Mouse (Mus musculus) intestine, embryonic 15.5 days (tissue): Measurements from ENCODE around the gene 2200002D01Rik. TPM values are rescaled to one million over a fixed set of nuclear protein-coding genes. Genes with fewer than 3 reads are reported as not detected.
"Not testable (repeated sequence)": the region's sequence is repeated elsewhere in the genome, so short reads cannot be mapped to it uniquely, and the experiment has no call there.

Experiments used
- ATAC-seq: fragments of 200-750 bp; cut with Nextera tagmentation; 2 replicates; pipeline ENCODE4 v1.8.0; 2017; ENCODE audit warnings: moderate TSS enrichment, moderate library complexity
- H3K27ac ChIP-seq: fragments of 300-500 bp; sonication (generic); 2 replicates; pipeline ENCODE4 v1.5.1; 2015; ENCODE audit warnings: mild to moderate bottlenecking, inconsistent platforms
- H3K27me3 ChIP-seq: fragments of 300-500 bp; sonication (generic); replicated peaks from 2 replicates; pipeline ENCODE4 v1.6.1; 2015; ENCODE audit warnings: inconsistent platforms
- H3K36me3 ChIP-seq: fragments of 300-500 bp; sonication (generic); 2 replicates; pipeline ENCODE4 v1.6.1; 2015; ENCODE audit warnings: inconsistent platforms
- H3K4me1 ChIP-seq: fragments of 300-500 bp; sonication (generic); replicated peaks from 2 replicates; pipeline ENCODE4 v1.6.1; 2015; ENCODE audit warnings: inconsistent platforms
- H3K4me2 ChIP-seq: fragments of 300-500 bp; sonication (generic); replicated peaks from 2 replicates; pipeline ENCODE4 v1.6.1; 2015; ENCODE audit warnings: mild to moderate bottlenecking, inconsistent platforms
- H3K4me3 ChIP-seq: fragments of 300-500 bp; sonication (generic); replicated peaks from 2 replicates; pipeline ENCODE4 v1.5.1; 2015; ENCODE audit warnings: inconsistent platforms
- H3K9ac ChIP-seq: fragments of 300-500 bp; sonication (generic); 2 replicates; pipeline ENCODE4 v1.6.1; 2015; ENCODE audit warnings: inconsistent platforms
- H3K9me3 ChIP-seq: fragments of 300-500 bp; sonication (generic); 2 replicates; pipeline ENCODE4 v1.6.1; 2016; ENCODE audit warnings: inconsistent platforms
- WGBS: fragments of 180-500 bp; shearing (Covaris S2); methylation state at CpG from one replicate; pipeline ENCODE4 v1.1.7; 2015; 5-methylcytosine and 5-hydroxymethylcytosine counted together
- polyA plus RNA-seq: library from polyadenylated mRNA; unstranded; fragments of >200 nt; fragmentation: Nextera tagmentation; extraction: Ambion mirVana; gene quantifications from 2 replicates; pipeline ENCODE4 v1.2.1, GENCODE M21; 2015

The 2200002D01Rik gene
- polyA plus RNA-seq, 1 experiment from 2014 or later = 178 TPM

DNA sequence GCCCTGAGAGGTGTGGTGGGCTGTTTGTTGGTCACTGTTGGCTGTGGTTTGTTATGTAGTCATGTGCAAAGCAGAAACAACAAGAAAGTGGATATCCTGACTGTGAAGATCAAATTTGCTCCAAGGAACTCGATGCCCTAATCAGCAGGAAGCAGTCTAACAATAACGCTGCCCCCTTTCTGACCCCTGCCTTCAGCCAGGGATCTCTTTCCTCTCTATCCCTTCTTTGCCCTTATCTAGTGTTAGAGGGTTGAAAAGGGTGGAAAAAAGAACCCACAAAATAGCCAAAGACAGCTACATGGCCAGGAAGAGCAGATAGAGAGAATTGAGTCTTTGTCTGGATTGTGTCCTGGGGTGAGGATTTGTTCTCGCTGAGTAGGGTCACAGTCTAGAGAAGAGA, 17.7 kb downstream of the 2200002D01Rik start:
- Histone ChIP-seq H3K27ac (no peak overlapping the region), H3K27me3 (peaks cover 4% of the 10 kb centered on the region), H3K9me3 (no peaks in the 10 kb centered on the region), H3K4me2 (no peak overlapping the region), H3K36me3 (no peaks in the 10 kb centered on the region), H3K4me3 (no peak overlapping the region), H3K4me1 (0 out of 2 replicates have a peak, but pooled peaks cover 4% of the 10 kb centered on the region), H3K9ac (no peak overlapping the region)
- WGBS = 56% methylated on average over 3 of the region's 3 CpGs
- no peak for ATAC-seq

DNA sequence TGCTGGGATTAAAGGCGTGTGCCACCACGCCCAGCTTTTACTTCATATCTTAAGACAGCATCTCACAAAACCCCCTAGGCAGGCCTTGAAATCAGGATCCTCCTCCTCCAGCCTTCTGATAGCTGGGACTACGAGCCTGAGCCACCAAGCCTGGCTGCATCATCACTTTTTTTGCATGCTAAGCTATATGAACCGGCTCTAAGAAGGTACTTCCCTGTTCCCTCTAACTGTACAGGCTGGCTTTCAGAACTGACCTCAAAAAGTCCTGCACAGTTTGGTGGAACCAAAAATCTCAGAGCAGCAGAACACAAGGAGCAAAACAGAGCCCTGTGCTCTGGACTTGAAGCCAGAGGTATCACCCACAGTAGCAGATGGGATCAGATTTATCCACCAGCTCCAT, 20.1 kb downstream of the 2200002D01Rik start:
- Histone ChIP-seq H3K4me3 (no peak overlapping the region), H3K9me3 (no peaks in the 10 kb centered on the region), H3K27ac (no peak overlapping the region), H3K9ac (no peak overlapping the region), H3K36me3 (no peaks in the 10 kb centered on the region), H3K27me3 (peaks cover 4% of the 10 kb centered on the region), H3K4me2 (no peak overlapping the region), H3K4me1 (0 out of 2 replicates have a peak, but pooled peaks cover 5% of the 10 kb centered on the region)
- no peak for ATAC-seq
- 72% methylated on average over 4 of the region's 4 CpGs for WGBS

DNA sequence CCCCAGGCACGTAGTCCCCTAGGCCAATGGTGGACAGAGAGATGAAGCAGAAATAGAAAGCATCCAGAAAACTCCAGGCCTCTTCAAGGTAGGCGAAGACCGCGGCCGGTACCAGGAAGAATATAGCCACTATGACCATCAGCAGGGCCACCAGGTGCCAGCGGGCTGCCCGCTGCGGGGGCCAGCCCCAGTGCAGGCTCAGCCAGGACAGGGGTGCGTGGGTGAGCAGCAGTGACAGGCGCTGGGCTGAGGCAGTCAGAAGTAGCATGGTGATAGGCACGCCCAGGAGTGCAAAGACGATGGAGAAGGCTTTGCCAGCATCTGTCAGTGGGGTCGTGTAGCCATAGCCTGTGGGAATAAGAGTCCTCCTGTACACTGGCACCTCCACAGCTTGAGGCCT, 22.7 kb downstream of the 2200002D01Rik start:
- H3K27ac ChIP-seq = no peak overlapping the region
- H3K27me3 ChIP-seq = 0 out of 2 replicates have a peak, but pooled peaks cover 4% of the 10 kb centered on the region
- H3K36me3 ChIP-seq = no peaks in the 10 kb centered on the region
- no peaks in the 10 kb centered on the region for H3K9me3 ChIP-seq
- 0 out of 2 replicates have a peak, but pooled peaks cover 2% of the 10 kb centered on the region for H3K4me1 ChIP-seq
- no peak overlapping the region for H3K4me2 ChIP-seq
- no peak overlapping the region for H3K9ac ChIP-seq
- ATAC-seq = no peak
- 79% methylated on average over 13 of the region's 13 CpGs for WGBS
- H3K4me3 ChIP-seq = no peak overlapping the region

DNA sequence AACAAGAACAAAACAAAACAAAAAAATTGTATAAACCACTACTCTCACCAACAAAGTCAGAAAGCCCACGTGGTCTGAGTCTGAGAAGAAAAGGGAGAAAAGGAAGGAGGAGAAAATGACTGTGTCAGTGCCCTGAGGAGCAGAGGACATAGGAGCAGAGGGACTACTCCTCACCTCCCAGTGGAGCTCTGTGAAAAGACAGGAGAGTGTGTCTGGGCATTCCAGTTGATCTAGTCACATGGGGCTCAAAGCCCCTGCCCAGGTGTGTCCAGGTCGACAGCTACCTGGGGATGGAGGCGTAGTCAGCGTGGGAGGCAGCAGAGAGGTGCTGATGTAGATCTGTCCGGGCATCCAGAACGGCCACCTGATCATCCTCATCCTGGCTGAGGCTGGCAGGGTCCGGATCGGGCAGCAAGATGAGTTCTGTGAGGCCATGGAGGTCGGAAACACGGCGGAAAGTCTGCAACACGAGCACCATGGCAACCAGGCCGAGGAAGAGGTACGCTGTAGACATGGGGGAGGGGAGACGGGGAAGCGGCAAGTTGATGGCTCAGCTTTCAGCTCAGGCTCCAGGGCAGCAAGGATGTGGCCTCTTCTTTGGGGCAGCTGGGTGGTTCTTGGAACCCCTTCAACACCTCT, 23.4 kb downstream of the 2200002D01Rik start:
- Histone ChIP-seq H3K27me3 (0 out of 2 replicates have a peak, but pooled peaks cover 4% of the 10 kb centered on the region), H3K4me2 (no peak overlapping the region), H3K36me3 (no peaks in the 10 kb centered on the region), H3K9ac (no peak overlapping the region), H3K9me3 (peaks cover under 1% of the 10 kb centered on the region; the same call in 1 of the 2 replicates), H3K4me3 (no peak overlapping the region), H3K27ac (no peak overlapping the region), H3K4me1 (0 out of 2 replicates have a peak, but pooled peaks cover 2% of the 10 kb centered on the region)
- no peak for ATAC-seq
- 14% methylated on average over 16 of the region's 16 CpGs for WGBS

DNA sequence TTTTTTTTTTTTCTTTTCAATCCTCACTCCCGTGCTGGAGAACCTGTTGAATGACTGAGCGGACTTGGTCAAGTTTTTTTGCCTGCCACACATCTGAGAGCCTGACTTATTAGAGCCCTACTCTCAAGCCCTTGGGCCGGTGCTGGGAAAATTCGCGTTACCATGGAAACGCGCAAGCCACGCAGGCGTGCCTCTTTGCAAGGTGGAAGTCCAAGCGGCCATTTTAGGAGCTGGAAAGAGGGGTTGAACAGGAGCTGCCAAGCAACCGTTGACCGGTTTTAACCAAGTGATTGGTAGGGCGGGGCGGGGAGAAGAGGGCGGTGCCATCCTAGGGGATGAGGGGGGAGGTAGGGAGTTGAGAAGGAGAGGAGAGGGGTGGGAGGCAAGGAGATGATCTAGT, 33.4 kb downstream of the 2200002D01Rik start:
- Histone ChIP-seq H3K9me3 (peaks cover 6% of the 10 kb centered on the region; the same call in 1 of the 2 replicates), H3K9ac (no peak overlapping the region), H3K27me3 (no peaks in the 10 kb centered on the region), H3K4me2 (no peak overlapping the region), H3K4me1 (peaks cover 11% of the 10 kb centered on the region; the same call in 1 of the 2 replicates), H3K4me3 (no peak overlapping the region), H3K27ac (no peak overlapping the region), H3K36me3 (0 out of 2 replicates have a peak, but pooled peaks cover 2% of the 10 kb centered on the region)
- ATAC-seq = no peak
- 48% methylated on average over 15 of the region's 15 CpGs for WGBS

DNA sequence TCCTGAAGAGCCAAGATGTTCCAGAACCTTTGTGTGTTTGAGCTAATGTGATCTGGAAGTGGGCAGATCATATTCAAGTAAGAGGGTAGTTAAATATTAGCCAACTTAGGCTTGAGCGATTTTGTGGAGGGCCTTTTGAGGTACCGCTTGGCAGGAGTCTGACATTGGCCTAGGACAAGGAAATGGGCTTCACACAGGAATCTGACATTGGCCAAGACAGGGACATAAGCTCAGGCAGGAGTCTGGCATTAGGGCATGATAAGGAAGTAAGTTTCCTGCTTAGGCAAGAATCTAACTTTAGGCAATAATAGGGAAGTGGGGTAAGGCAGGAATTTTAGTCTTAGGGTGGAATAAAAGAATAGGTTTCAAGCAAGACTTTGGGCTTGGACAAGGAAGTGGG, 34.0 kb downstream of the 2200002D01Rik start:
- no peak overlapping the region for H3K9ac ChIP-seq
- no peak overlapping the region; the same call in 1 of the 2 replicates for H3K4me2 ChIP-seq
- WGBS = 54% methylated on average over 2 of the region's 2 CpGs
- ATAC-seq = no peak
- no peaks in the 10 kb centered on the region for H3K27me3 ChIP-seq
- H3K4me1 ChIP-seq = peaks cover 11% of the 10 kb centered on the region; the same call in 1 of the 2 replicates
- no peaks in the 10 kb centered on the region for H3K36me3 ChIP-seq
- no peaks in the 10 kb centered on the region for H3K9me3 ChIP-seq
- H3K4me3 ChIP-seq = no peak overlapping the region
- no peak overlapping the region for H3K27ac ChIP-seq

DNA sequence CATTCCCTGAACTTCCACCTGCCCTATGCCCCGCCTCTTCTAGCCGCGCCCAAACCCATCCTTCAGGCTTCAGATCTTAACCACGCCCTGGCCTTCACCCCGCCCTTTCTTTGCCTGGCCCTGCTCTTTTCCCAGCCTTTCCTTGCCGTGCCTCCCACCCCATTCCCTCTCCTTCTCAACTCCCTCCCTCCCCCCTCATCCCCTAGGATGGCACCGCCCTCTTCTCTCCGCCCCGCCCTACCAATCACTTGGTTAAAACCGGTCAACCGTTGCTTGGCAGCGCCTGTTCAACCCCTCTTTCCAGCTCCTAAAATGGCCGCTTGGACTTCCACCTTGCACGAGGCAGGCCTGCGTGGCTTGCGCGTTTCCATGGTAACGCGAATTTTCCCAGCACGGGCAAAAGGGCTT, 34.6 kb downstream of the 2200002D01Rik start, which contains the start of gene Catsperg1:
TSS of gene Catsperg1 (minus strand) at position 361 of the 408 bp plus-strand sequence.
- H3K27ac ChIP-seq = no peak within 1 kb of the TSS
- peak; percentile 26 for ATAC-seq
- H3K4me3 ChIP-seq = 0 out of 2 replicates have a peak within 1 kb of the TSS, but pooled peaks have one; percentile 43
- H3K4me1 ChIP-seq = peaks cover 11% of the 10 kb centered on the region; the same call in 1 of the 2 replicates
- H3K27me3 ChIP-seq = no peaks in the 10 kb centered on the region
- 4% methylated on average over 20 of the region's 20 CpGs for WGBS
- H3K9me3 ChIP-seq = no peaks in the 10 kb centered on the region
- H3K9ac ChIP-seq = no peak within 1 kb of the TSS
- no peaks in the 10 kb centered on the region for H3K36me3 ChIP-seq
- H3K4me2 ChIP-seq = peak within 1 kb of the TSS; percentile 61

DNA sequence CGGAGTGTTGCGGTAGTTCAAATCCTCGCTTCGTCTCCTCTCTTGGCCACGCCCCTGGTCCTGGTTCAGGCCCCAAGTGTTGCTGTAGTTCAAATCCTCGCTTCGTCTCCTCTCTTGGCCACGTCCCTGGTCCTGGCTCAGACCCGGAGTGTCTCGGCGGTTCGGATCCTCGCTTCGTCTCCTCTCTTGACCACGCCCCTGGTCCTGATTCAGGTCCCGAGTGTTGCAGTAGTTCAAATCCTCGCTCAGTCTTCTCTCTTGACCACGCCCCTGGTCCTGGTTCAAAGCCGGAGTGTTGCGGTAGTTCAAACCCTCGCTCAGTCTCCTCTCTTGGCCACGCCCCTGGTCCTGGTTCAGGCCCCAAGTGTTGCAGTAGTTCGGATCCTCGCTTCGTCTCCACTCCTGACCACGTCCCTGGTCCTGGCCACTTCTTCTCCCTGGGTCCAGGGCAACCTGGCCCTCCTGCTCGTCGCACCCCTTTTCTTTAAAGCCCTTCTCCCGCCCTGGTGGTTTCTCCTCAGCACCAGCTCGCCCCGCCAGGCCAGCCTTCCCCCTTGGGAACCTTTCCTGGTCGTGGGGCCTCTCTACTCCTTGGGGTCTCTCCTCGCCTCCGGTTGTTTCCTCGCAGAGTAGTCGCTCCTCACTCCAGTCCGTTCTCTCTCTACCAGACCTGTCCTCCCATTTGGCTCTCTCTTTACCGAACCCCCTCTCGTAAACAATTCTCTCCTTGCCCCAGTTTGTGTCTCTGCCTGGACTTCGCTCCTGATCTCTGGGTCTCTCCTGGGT, 35.3 kb downstream of the 2200002D01Rik start:
- H3K9ac ChIP-seq, H3K27ac ChIP-seq, H3K9me3 ChIP-seq, ATAC-seq, H3K27me3 ChIP-seq, H3K36me3 ChIP-seq: not testable (repeated sequence)
- WGBS = 24% methylated on average over 40 of the region's 40 CpGs
- H3K4me2 ChIP-seq = peak overlapping the region; percentile 61
- peaks cover 11% of the 10 kb centered on the region; the same call in 1 of the 2 replicates for H3K4me1 ChIP-seq
- H3K4me3 ChIP-seq = 0 out of 2 replicates have a peak overlapping the region, but pooled peaks have one; percentile 43

DNA sequence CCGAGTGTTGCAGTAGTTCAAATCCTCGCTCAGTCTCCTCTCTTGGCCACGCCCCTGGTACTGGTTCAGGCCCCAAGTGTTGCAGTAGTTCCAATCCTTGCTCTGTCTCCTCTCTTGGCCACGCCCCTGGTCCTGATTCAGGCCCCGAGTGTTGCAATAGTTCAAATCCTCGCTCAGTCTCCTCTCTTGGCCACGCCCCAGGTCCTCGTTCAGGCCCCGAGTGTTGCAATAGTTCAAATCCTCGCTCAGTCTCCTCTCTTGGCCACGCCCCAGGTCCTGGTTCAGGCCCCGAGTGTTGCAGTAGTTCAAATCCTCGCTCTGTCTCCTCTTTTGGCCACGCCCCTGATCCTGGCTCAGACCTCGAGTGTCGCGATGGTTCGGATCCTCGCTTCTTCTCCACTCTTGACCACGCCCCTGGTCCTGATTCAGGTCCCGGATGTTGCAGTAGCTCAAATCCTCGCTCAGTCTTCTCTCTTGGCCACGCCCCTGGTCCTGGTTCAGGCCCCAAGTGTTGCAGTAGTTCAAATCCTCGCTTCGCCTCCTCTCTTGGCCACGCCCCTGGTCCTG, 36.0 kb downstream of the 2200002D01Rik start:
- Histone ChIP-seq H3K9me3 (no peaks in the 10 kb centered on the region), H3K36me3 (no peaks in the 10 kb centered on the region), H3K4me3 (peak overlapping the region; percentile 43), H3K27ac (peak overlapping the region; percentile 73), H3K4me1 (peaks cover 11% of the 10 kb centered on the region; the same call in 1 of the 2 replicates), H3K4me2 (peak overlapping the region; percentile 61), H3K27me3 (no peaks in the 10 kb centered on the region), H3K9ac (no peak overlapping the region)
- ATAC-seq = no peak
- WGBS = 20% methylated on average over 26 of the region's 26 CpGs

DNA sequence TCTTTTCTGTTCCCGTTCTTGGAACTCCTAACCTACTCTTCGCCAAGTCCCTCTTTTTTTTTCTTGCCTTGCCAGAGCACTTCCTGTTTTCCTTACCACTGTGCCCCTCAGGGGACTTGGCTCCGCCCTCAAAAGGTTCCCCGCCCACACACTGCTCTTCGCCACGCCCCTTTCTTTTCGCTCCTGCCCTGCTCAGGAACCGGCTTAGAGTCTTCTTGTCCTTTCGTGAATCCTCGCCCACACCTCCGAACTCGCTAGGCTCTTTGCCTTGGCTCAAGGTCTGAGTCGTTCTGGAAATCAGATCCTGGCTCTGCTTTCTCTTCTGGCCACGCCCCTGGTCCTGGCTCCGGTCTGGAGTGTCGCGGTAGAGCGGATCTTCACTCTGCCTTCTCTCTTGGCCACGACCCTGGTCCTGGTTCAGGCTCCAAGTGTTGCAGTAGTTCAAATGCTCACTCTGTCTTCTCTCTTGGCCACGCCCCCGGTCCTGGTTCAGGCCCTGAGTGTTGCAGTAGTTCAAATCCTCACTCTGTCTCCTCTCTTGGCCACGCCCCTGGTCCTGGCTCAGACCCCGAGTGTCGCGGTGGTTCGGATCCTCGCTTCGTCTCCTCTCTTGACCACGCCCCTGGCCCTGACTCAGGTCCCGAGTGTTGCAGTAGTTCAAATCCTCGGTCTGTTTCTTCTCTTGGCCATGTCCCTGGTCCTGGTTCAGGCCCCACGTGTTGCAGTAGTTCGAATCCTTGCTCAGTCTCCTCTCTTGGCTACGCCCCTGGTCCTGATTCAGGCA, 36.7 kb downstream of the 2200002D01Rik start:
- no peaks in the 10 kb centered on the region for H3K27me3 ChIP-seq
- no peaks in the 10 kb centered on the region for H3K9me3 ChIP-seq
- peak overlapping the region; percentile 23; the same call in 1 of the 2 replicates for H3K9ac ChIP-seq
- no peaks in the 10 kb centered on the region for H3K36me3 ChIP-seq
- H3K4me1 ChIP-seq = peaks cover 11% of the 10 kb centered on the region; the same call in 1 of the 2 replicates
- peak overlapping the region; percentile 43 for H3K4me3 ChIP-seq
- H3K27ac ChIP-seq = peak overlapping the region; percentile 73
- peak overlapping the region; percentile 61 for H3K4me2 ChIP-seq
- 5% methylated on average over 34 of the region's 34 CpGs for WGBS
- ATAC-seq = peak; percentile 92

DNA sequence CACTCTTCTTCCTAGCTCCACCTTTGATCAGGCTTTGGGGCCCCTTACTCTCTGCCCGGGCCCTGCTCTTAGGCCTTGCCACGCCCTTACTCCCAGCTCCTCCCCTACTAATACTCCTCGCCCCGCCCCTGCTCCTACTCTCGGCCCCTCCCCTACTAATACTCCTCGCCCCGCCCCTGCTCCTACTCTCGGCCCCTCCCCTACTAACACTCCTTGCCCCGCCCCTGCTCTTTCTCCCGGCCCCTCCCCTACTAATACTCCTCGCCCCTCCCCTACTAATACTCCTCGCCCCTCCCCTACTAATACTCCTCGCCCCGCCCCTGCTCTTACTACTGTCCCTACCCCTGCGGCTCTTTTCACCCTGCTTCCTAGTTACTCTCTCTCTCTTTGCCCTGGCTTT, 37.3 kb downstream of the 2200002D01Rik start:
- peaks cover 11% of the 10 kb centered on the region; the same call in 1 of the 2 replicates for H3K4me1 ChIP-seq
- ATAC-seq = peak; percentile 69
- H3K9ac ChIP-seq, H3K27me3 ChIP-seq, H3K9me3 ChIP-seq, H3K36me3 ChIP-seq: not testable (repeated sequence)
- peak overlapping the region; percentile 61 for H3K4me2 ChIP-seq
- peak overlapping the region; percentile 73 for H3K27ac ChIP-seq
- WGBS = 23% methylated on average over 15 of the region's 15 CpGs
- H3K4me3 ChIP-seq = peak overlapping the region; percentile 43
